Mouse (Mus musculus) ES-Bruce4 (cell line): ENCODE results near the gene Pibf1.

Source experiments
- CTCF ChIP-seq: IDR thresholded peaks from one replicate; pipeline ENCODE4 v1.8.1; 2011; ENCODE audit warnings: low read depth, low read length
- POLR2A ChIP-seq: IDR thresholded peaks from one replicate; pipeline ENCODE4 v1.8.1; 2011; ENCODE audit warnings: low read length; ENCODE audit not compliant: insufficient read depth

DNA sequence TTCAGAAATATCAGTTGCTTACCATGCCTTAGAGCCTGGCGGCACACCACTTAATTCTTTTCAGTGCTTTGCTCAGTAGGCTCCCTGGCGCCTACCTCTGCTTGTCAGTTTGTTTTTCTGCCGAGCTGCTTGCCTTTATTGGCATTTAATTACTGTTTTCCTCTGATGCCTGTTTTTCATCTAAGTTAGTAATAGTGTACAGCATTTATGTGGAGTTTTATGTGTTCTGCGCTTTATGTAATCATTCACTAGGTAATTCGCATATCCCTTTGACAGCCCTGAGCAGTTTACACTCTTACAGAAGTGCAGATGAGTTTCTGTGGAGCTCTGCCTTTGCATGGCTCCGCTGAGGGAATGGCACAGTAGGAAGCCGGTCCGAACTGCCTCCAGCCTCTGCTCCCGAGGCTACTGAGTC lies 120.5 kb downstream of the Pibf1 start:
- TF ChIP-seq CTCF (no peak), POLR2A (no peak)
